Mouse (Mus musculus) inflammation-experienced regulatory T-cells, adult 6 months (primary cell): ENCODE measurements at regions not wholly inside any gene's neighbourhood (a gene's known extent, or its start where the extent isn't known, plus 50 kb on each side); places are given as distances from the start of the nearest gene placed in this dataset.

Experiments used
- ATAC-seq: one replicate; pipeline ENCODE4 v1.8.0; 2017

- ATAC-seq, result no peak
Measured at GRCm38 (mm10) chr14:102925769-102926443, 56.5 kb downstream of the Kctd12 start.

GRCm38 (mm10) chr14:102924674-102925073 lies 57.8 kb downstream of the Kctd12 start:
- ATAC-seq, result no peak

GRCm38 (mm10) chr14:102922496-102922993 lies 59.9 kb downstream of the Kctd12 start:
- ATAC-seq, result no peak

GRCm38 (mm10) chr14:102920415-102920814 lies 62.0 kb downstream of the Kctd12 start:
- ATAC-seq, result no peak

- ATAC-seq, result no peak
Measured at GRCm38 (mm10) chr14:102919261-102919801, 63.1 kb downstream of the Kctd12 start.

DNA sequence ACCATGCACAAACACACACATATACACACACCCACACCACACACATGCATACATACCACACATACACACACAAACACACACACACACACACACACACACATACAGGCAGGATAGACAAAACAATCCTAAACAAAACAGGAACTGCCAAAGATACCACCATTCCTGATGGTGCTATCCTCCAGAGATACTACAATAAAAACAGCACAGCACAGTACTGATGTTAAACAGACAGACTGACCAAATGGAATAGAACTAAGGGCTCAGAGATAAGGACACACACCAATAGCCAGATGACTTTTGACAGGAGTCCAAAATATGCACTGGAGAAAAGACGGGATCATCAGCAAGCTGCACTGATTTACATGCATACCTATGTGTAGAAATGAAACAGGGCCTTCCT lies 64.5 kb downstream of the Kctd12 start:
- ATAC-seq, result no peak

DNA sequence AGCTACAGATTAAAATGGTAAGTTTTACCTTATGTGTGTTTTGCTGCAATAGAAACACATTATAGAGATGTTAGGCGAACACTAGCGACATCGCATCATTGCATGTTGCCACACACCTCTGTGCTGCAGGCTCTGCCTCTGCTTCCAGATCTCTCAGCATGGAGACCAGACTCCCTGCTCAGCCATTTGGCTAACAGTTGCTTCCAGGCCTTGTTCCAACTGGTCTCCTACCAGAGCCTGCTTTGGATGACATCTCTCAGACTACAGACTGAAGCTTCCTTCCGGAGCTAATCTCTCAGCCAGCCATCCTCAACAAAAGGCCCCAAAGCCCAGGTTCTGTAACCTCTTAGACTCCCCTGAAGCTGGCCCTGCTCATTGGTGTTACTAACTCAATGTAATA lies 66.5 kb downstream of the Kctd12 start:
- ATAC-seq, result no peak

DNA sequence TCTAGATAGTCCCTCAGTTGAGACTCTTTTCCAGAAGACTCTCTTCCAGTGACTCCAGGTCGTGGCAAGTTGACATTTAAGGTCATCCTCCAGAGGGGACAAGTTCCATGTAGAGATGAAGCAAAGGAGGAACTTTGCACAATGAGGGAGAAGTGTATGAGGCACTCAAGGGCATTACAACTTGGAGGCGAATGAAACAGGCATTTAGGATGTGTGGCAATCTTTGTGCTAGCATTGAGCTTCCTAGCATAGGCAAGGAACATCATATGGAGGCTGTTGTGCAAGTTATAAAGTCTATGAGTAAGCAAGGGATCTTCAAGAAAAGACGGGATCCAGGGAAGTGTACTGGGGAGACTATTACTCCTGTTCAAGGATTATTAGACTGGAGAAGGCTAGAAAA lies 70.9 kb downstream of the Kctd12 start:
- no peak for ATAC-seq

DNA sequence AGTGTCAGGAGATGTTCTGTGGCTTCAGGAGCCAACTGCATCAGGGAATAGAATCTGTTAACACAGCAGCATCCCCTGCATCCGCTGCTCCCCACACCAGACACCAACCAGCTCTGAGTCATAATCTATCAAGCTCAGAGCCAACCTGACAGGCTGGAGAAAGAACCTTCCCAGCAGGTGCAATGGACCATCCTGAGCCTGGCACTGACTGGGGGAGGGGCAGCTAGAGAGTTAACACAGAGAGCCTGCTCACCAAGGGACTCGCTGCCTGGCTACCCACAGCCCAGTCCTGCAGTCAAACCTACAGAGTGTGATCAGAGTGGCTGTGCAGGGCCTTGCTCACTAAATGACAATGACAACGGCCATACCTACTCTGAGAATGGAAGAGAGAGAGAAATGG lies 73.4 kb downstream of the Kctd12 start:
- ATAC-seq, result no peak

DNA sequence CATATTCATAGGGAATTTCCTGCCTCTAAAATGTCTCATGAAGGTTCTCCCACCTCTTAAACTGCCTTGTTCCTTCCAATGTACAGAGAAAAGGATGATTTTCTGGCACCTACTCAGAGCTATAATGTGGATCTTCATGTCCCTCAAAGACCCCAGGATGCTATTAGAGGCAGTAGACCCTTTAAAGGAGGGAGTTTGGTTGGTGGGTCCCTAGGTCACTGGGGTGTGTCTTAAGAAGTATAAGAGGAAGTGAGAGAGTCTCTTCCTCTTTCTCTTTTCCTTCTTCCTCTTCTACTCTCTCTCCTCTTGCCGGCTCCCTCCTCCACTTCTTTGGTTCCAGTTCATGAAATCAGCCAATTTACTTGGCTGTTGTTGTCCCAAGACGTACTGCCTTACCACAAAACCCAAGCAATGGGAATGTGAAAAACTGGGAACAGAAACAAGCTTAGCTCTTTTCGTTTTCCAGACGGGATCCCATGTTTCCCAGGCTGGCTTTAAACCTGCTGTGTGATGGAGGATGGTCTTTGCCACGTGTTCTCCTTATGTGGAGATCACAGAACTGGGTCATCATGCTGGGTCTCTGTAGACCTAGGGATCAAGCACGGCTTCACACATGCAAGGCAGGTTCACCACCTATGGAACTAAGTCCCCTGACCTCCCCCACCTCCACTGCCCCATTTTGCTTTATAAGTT lies 74.9 kb downstream of the Kctd12 start:
- no peak for ATAC-seq

- ATAC-seq, result no peak
Measured at GRCm38 (mm10) chr14:102906826-102907225, 75.6 kb downstream of the Kctd12 start.

- no peak for ATAC-seq
Measured at GRCm38 (mm10) chr14:102906286-102906685, 76.2 kb downstream of the Kctd12 start.

DNA sequence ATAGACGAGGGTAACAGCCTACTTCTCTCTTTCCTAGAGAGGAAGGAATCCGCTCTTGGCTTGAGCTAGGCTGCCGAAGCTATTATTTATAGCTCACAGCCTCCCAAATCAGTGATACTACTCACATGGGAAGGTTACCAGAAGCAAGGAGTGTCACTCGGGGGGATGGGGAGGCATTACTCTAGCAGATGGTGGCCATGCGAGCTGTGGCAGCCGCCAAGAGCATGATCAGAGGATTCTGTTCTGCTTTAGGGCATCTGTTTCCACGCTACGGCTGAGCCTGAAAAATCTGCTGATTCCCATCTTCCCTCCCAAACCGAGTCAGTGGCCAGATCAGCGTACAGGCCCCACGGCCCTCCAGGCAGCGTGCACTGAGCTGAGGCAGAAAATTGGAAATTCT lies 79.5 kb downstream of the Kctd12 start:
- no peak for ATAC-seq

GRCm38 (mm10) chr14:102902236-102902635 lies 80.2 kb downstream of the Kctd12 start:
- no peak for ATAC-seq

- ATAC-seq, result no peak
Measured at GRCm38 (mm10) chr14:102898445-102898844, 84.0 kb downstream of the Kctd12 start.

GRCm38 (mm10) chr14:102897039-102897438 lies 85.4 kb downstream of the Kctd12 start:
- ATAC-seq, result no peak

GRCm38 (mm10) chr14:102896527-102896926 lies 85.9 kb downstream of the Kctd12 start:
- ATAC-seq, result no peak

DNA sequence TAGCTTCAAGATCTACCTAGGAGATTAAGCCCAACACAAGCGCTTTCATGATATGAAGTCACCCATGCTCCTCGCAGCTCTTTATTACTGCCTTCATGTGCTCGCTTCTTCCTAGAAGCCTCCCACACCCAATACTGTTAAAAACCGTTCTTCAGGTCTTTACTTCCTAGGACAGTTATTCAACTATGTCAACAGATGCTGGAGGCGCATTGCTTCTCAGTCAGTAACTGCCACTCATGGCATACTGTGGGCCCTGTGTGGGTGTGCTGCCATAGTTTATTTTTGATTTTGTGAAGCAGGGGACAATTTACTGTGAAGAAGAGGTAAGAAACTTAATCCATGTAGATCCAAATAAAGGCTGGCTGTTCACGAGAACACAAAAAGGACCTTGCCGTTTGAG lies 89.2 kb downstream of the Kctd12 start:
- no peak for ATAC-seq

GRCm38 (mm10) chr14:102891552-102891951 lies 90.9 kb downstream of the Kctd12 start:
- no peak for ATAC-seq

DNA sequence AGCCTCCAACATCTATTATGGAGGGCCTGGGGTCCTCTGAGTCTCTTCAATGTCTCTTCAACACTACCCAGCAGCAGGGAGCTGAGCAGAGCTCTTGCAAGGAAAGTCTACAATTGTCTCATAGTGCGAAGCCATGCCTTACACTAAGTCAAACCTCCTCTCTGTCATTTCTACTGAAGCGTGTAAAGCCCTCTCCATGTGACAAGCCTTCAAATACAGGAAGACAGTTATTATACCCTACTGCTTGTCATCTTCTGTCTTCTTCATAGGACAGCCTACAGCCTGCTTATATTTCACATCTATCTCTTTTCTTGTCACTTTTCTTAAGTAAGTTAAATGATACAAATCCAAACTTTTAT lies 97.2 kb downstream of the Kctd12 start:
- no peak for ATAC-seq

GRCm38 (mm10) chr14:102884539-102885239 lies 97.7 kb downstream of the Kctd12 start:
- ATAC-seq, result no peak

DNA sequence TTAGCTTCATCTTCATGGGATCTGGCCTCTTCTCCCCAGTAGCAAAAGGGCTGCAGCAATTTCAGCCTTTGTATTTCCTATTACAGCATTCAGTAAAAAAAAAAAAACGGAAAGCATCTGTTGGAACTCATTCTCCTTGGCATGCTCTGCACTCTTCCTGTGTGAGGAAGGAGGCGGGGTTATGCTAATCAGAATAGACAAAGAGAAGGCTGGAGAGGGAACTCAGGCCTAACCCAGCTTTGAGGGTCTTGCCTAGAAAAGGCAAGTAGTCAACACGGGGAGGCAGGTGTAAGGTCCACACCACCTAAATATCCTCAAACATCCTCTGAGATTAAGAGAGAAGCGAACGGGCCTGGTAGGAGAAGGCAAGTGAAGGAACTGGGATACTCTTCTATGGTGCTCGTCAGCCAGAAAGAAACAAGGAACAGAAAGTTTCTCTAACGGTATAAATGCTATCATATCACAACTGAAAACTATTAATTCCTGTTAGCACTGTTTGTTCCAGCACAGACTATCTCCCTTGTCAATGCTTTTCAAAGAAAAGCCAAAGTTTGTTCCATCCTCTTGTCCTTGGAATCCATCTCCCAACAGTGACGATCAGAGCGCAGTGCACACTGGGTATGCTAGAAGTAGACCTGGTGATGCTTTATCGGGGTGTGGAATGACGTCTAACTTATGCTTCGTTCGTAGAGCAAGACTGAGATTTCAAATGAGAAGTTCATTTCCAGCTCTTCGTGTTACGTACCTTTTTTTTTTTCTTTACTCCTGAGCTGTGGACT lies 98.9 kb downstream of the Kctd12 start:
- no peak for ATAC-seq

- no peak for ATAC-seq
Measured at GRCm38 (mm10) chr14:102882281-102882680, 100.2 kb downstream of the Kctd12 start.
